Mouse (Mus musculus) forebrain, embryonic 16.5 days (tissue): ENCODE results near the gene 1700025C18Rik. TPM values are rescaled to one million over a fixed set of nuclear protein-coding genes. Genes with fewer than 3 reads are reported as not detected.
A peak's percentile ranks its signal among the peaks of the same experiment; 100 is the strongest.

Experiments
- ATAC-seq: fragments of 200-750 bp; cut with Nextera tagmentation; 2 replicates; pipeline ENCODE4 v1.8.0; 2017; ENCODE audit warnings: mild to moderate bottlenecking, moderate library complexity
- H3K27ac ChIP-seq: fragments of 300-500 bp; sonication (generic); 2 replicates; pipeline ENCODE4 v1.5.1; 2014; ENCODE audit warnings: low read length, control low read depth
- H3K27me3 ChIP-seq: fragments of 300-500 bp; sonication (generic); replicated peaks from 2 replicates; pipeline ENCODE4 v1.6.1; 2014; ENCODE audit warnings: low read length; ENCODE audit not compliant: control insufficient read depth, insufficient read depth
- H3K36me3 ChIP-seq: fragments of 300-500 bp; sonication (generic); 2 replicates; pipeline ENCODE4 v1.6.1; 2014; ENCODE audit not compliant: control insufficient read depth, insufficient read depth
- H3K4me1 ChIP-seq: fragments of 300-500 bp; sonication (generic); replicated peaks from 2 replicates; pipeline ENCODE4 v1.6.1; 2014; ENCODE audit warnings: low read length; ENCODE audit not compliant: control insufficient read depth, insufficient read depth
- H3K4me2 ChIP-seq: fragments of 300-500 bp; sonication (generic); 2 replicates; pipeline ENCODE4 v1.6.1; 2014; ENCODE audit warnings: mild to moderate bottlenecking, low read length, control low read depth
- H3K4me3 ChIP-seq: fragments of 300-500 bp; sonication (generic); replicated peaks from 2 replicates; pipeline ENCODE4 v1.5.1; 2014; ENCODE audit warnings: mild to moderate bottlenecking, low read length, control low read depth
- H3K9ac ChIP-seq: fragments of 300-500 bp; sonication (generic); replicated peaks from 2 replicates; pipeline ENCODE4 v1.6.1; 2014; ENCODE audit warnings: low read depth, low read length, control low read depth
- H3K9me3 ChIP-seq: fragments of 300-500 bp; sonication (generic); 2 replicates; pipeline ENCODE4 v1.6.1; 2016; ENCODE audit warnings: low read length; ENCODE audit not compliant: control insufficient read depth
- WGBS: fragments of 180-500 bp; shearing (Covaris S2); extraction: QIAGEN DNeasy Blood & Tissue Kit; methylation state at CpG from one replicate; pipeline ENCODE4 v1.1.7; 2014; 5-methylcytosine and 5-hydroxymethylcytosine counted together
- polyA plus RNA-seq: library from polyadenylated mRNA; unstranded; fragments of >200 nt; fragmentation: Nextera tagmentation; extraction: Ambion mirVana; gene quantifications from 2 replicates; pipeline ENCODE4 v1.2.1, GENCODE M21; 2015

The 1700025C18Rik gene
- polyA plus RNA-seq, result not detected in 2 replicates

DNA sequence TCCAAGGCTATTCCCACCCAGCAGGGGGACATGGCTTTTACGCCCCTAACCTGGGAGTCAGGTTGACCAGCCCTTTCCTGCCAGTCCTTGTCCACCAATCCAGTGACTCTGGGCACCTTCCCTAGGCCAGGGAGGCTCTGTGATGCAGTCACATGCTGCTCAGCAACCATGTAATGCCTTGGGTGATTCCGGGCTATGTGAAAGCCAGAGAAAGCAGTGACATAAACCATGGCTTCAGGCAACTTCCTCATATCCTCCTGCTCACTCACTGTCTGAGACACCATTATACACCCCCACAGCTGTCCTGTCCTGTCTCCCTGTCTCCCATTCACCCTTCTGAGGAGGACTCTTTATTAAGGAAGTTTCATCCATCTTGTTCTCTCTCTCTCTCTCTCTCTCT lies at the start of gene 1700025C18Rik:
TSS of gene 1700025C18Rik (minus strand) at position 101 of the 400 bp plus-strand sequence.
- H3K27ac ChIP-seq, result no peak within 1 kb of the TSS
- no peak within 1 kb of the TSS for H3K4me3 ChIP-seq
- peaks cover 12% of the 10 kb centered on the region for H3K4me1 ChIP-seq
- H3K36me3 ChIP-seq, result no peaks in the 10 kb centered on the region
- H3K9ac ChIP-seq, result no peak within 1 kb of the TSS
- no peak within 1 kb of the TSS for H3K4me2 ChIP-seq
- no peaks in the 10 kb centered on the region for H3K27me3 ChIP-seq
- H3K9me3 ChIP-seq, result no peaks in the 10 kb centered on the region
- no peak for ATAC-seq
- 87% methylated on average over 2 of the region's 2 CpGs for WGBS

DNA sequence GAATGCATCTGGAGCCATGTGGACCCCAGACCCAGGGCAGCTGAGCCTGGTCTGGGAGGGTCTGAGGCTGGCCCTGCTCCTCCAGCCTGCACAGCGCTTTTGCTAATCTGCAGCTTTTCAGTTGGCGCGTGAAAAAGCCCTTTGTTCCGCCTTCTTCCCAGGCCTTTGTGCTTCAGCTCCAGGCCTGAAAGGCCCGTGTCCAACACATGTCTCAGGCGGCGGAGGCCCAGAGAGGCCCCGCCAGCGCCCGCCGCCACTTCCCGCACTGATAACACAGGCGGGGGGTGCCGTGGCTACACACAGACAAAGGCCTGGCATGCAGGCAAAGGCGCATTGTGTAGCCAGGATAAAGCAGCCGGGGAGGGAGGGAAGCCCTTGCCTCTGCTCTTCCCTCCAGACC lies 45.5 kb upstream of the 1700025C18Rik start:
- no peak overlapping the region for H3K4me2 ChIP-seq
- peak overlapping the region; percentile 20 for H3K9ac ChIP-seq
- no peaks in the 10 kb centered on the region for H3K27me3 ChIP-seq
- no peaks in the 10 kb centered on the region for H3K36me3 ChIP-seq
- H3K27ac ChIP-seq, result peak overlapping the region; percentile 68
- no peaks in the 10 kb centered on the region for H3K9me3 ChIP-seq
- no peak overlapping the region for H3K4me3 ChIP-seq
- 3% methylated on average over 16 of the region's 16 CpGs for WGBS
- peak; percentile 65 for ATAC-seq
- peaks cover 33% of the 10 kb centered on the region for H3K4me1 ChIP-seq

DNA sequence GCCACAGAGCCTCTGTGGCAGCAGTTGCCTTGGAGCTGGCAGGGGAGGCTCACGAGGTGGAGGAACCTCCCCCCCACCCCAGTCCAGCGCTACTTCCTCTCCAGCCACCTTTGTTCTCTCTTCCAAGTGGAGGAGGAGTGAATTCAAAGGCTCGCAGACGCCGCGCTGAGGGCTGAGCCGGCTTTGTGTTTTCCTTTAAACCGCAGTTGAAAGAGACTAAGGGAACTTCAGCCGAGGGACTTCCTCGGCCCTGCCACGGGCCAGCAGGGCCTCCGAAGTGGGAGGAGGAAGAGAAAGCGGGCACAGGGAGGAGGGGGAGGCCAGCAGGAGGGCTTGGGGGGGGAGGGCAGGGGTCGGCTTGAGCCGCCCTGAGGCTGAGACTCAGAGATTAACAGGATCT lies 43.0 kb upstream of the 1700025C18Rik start:
- H3K27ac ChIP-seq, result peak overlapping the region; percentile 53
- under 1% methylated on average over 15 of the region's 15 CpGs for WGBS
- H3K36me3 ChIP-seq, result no peaks in the 10 kb centered on the region
- H3K9me3 ChIP-seq, result no peaks in the 10 kb centered on the region
- peak; percentile 34 for ATAC-seq
- H3K4me1 ChIP-seq, result peaks cover 33% of the 10 kb centered on the region
- peak overlapping the region; percentile 46 for H3K9ac ChIP-seq
- no peaks in the 10 kb centered on the region for H3K27me3 ChIP-seq
- peak overlapping the region; percentile 19; the same call in 1 of the 2 replicates for H3K4me2 ChIP-seq
- H3K4me3 ChIP-seq, result no peak overlapping the region

DNA sequence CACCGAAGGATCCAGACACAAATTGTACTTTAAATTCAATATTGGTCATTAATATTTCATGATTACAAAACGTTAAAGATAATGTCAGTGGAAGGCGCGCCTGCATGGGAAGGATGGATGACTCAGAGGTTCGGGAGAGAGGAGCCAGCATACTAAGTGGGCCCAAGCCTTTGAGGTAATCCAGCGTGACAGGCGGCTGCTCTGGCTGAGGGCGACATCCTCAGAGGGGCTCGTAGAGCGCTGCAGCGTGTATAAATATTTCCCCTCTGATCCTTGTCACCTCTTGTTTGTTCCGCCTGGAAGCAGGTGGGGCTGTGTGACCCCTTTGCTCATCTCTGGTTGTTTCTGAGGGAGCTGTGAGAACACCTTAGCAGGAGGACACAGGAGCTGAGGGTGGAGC lies 40.9 kb upstream of the 1700025C18Rik start:
- WGBS, result 34% methylated on average over 12 of the region's 12 CpGs
- ATAC-seq, result no peak
- no peak overlapping the region for H3K27ac ChIP-seq
- H3K4me3 ChIP-seq, result no peak overlapping the region
- no peaks in the 10 kb centered on the region for H3K36me3 ChIP-seq
- H3K4me1 ChIP-seq, result peaks cover 33% of the 10 kb centered on the region
- H3K27me3 ChIP-seq, result no peaks in the 10 kb centered on the region
- no peak overlapping the region for H3K9ac ChIP-seq
- no peak overlapping the region for H3K4me2 ChIP-seq
- H3K9me3 ChIP-seq, result no peaks in the 10 kb centered on the region

DNA sequence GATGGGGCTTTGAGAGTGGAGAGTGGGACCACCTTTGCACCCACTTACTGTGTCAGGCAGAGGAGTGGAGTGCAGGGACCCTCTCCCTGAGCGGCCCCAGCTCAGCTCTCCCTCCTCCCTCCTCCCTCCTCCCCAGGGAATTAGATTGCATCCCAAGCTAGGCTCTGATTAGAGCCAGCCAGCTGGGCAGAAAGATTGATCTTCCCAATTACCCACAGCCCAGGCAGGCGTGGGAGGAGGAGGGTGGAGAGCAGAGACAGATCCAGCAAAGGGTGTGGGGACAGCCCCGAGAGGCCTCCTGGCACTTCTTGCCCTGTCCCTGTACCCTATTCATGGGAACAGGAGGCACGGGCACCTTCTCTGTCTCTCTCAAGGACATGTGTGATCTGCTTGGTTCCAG lies 38.6 kb upstream of the 1700025C18Rik start:
- no peaks in the 10 kb centered on the region for H3K27me3 ChIP-seq
- no peaks in the 10 kb centered on the region for H3K9me3 ChIP-seq
- H3K27ac ChIP-seq, result no peak overlapping the region
- no peaks in the 10 kb centered on the region for H3K36me3 ChIP-seq
- no peak overlapping the region for H3K4me2 ChIP-seq
- H3K4me3 ChIP-seq, result no peak overlapping the region
- H3K9ac ChIP-seq, result no peak overlapping the region
- peaks cover 24% of the 10 kb centered on the region for H3K4me1 ChIP-seq
- ATAC-seq, result no peak; the same call in 1 of the 2 replicates
- 31% methylated on average over 4 of the region's 4 CpGs for WGBS

DNA sequence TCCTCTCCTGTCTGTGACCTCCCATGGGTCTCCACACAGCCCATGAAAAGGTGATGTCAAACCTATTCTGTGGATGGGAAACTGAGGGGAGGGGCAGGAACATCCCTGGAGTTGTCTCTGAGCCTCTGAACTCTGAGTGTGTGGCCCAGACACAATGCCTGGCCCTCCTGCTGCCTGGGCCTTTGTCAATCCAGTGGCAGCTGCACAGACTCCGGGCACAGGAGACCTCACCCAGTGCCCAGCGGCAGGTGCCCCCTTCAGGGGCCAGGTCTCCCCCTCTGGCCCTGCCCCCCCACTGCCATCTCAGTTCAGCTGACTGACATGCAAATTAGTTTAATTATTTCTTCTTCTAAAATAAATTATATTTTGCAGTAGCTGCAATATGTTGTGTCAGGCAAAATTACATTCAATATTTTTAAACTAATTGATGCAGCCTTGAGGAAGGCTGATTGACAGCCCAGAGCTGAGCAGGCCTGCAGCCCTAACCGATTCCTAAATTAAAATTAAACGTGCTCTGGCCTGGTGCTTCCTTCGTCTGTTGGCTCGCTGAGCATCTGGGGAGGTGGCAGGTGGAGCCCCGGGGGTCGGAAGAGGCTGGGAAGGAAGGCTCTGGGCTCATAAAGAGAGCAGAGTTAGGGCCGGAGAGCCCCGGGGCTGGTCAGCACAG lies 36.5 kb upstream of the 1700025C18Rik start:
- Histone ChIP-seq H3K36me3 (no peaks in the 10 kb centered on the region), H3K4me1 (peaks cover 15% of the 10 kb centered on the region), H3K9ac (no peak overlapping the region; the same call in 1 of the 2 replicates), H3K4me3 (no peak overlapping the region), H3K4me2 (no peak overlapping the region), H3K9me3 (no peaks in the 10 kb centered on the region), H3K27ac (peak overlapping the region; percentile 39; the same call in 1 of the 2 replicates), H3K27me3 (no peaks in the 10 kb centered on the region)
- WGBS, result 14% methylated on average over 10 of the region's 10 CpGs
- ATAC-seq, result 0 out of 2 replicates have a peak, but pooled peaks have one; percentile 27

DNA sequence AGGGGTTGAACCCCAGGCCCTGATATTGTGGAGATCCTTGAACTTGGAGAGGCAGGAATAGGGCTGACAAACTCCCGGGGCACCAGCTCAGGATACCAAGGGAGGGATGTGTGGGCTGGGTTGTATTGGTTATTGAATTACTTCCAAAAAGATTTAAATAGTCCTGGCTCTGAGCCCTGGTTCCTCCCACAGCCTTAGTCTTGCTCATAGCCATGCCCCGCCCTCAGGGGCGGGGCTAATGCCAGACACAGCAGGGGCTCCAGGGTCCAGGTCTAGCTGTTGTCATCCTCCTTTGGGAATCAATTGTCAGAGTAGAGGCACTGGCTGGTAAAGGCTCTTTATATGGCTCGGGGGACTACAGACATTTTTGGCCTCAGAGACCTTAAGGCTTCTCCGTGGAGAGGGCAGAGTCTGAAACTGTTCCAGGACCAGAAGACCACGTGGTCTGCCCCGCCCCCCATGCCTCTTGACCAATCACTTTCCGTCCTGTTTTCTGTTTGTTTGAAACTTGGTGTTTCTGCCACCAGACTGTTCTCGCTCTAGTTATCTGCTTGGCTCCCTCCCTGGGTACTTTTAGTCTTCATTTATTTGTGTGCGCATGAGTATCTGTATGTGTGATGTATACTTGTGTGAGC lies 30.8 kb upstream of the 1700025C18Rik start:
- no peak overlapping the region for H3K4me3 ChIP-seq
- ATAC-seq, result peak; percentile 47

DNA sequence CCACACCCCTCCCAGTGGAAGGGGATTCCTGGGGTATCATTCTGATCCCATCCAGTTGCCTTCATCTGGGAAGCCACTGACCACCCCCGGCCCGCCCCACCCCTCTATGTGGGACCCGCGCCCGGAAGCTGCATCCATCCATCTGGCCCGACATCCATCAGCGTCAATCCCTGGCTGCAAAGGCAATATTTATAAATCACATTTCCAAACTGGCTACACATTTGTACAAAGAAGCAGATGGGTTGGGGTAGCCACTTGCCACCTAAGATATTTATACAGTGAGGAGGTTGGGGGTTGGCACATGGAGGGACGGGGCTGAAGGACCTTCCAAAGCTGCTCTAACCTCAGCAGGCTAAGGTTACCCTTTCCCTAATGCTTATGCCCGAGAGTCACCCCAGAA lies 30.2 kb upstream of the 1700025C18Rik start:
- no peaks in the 10 kb centered on the region for H3K36me3 ChIP-seq
- no peaks in the 10 kb centered on the region for H3K27me3 ChIP-seq
- H3K4me1 ChIP-seq, result peaks cover 18% of the 10 kb centered on the region
- H3K27ac ChIP-seq, result no peak overlapping the region
- WGBS, result 53% methylated on average over 9 of the region's 9 CpGs
- no peak overlapping the region for H3K9ac ChIP-seq
- peak; percentile 45 for ATAC-seq
- H3K4me2 ChIP-seq, result no peak overlapping the region
- H3K4me3 ChIP-seq, result no peak overlapping the region
- no peaks in the 10 kb centered on the region for H3K9me3 ChIP-seq

More for the DNA sequence above, 30.8 kb upstream of the 1700025C18Rik start:
- Histone ChIP-seq H3K27me3 (no peaks in the 10 kb centered on the region), H3K4me1 (peaks cover 18% of the 10 kb centered on the region), H3K4me2 (no peak overlapping the region), H3K9ac (no peak overlapping the region), H3K36me3 (no peaks in the 10 kb centered on the region), H3K9me3 (no peaks in the 10 kb centered on the region), H3K27ac (no peak overlapping the region)
- WGBS, result 23% methylated on average over 10 of the region's 10 CpGs

DNA sequence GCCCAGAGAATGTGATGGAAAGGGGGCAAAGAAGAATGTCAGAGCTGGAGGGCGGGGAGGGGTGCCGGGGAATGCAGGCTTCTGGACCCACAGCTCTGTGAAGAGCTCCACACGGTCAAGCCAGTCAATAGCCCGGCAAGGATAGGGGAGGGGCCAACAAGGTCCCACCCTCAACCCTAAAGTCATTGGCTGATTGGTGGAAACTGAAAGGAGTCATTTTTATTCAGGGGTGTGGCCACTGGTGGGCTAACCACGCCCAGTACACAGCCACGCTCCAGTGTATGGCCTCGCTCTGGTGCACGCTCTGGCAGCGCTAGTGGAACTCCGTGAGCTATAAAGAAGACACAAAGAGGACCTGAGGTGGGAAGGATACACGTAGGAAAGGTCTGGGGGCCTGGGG lies 23.2 kb upstream of the 1700025C18Rik start:
- Histone ChIP-seq H3K36me3 (no peaks in the 10 kb centered on the region), H3K27ac (no peak overlapping the region), H3K4me2 (no peak overlapping the region), H3K4me3 (no peak overlapping the region), H3K4me1 (peaks cover 5% of the 10 kb centered on the region), H3K27me3 (peaks cover 14% of the 10 kb centered on the region; the same call in 1 of the 2 replicates), H3K9ac (no peak overlapping the region), H3K9me3 (no peaks in the 10 kb centered on the region)
- peak; percentile 45 for ATAC-seq
- WGBS, result 26% methylated on average over 11 of the region's 11 CpGs
